Mouse (Mus musculus): Measurements from ENCODE around the gene Cldn24. TPM values are rescaled to one million over a fixed set of nuclear protein-coding genes. Genes with fewer than 3 reads are reported as not detected.

The Cldn24 gene
- polyA plus RNA-seq, 1 experiment: not detected

- no peak for TF ChIP-seq E2F4 (IDR thresholded peaks at IDR 0.05; ENCODE audit: insufficient read depth)
- Histone ChIP-seq H3ac (ENCODE audit: control insufficient read depth, insufficient read length) (no peak overlapping the region), H3K4me3 (no peak overlapping the region), H3K27me3 (ENCODE audit: control insufficient read depth, insufficient read depth, insufficient read length) (no peaks in the 10 kb centered on the region), H3K79me2 (ENCODE audit: control insufficient read depth, insufficient read depth) (no peaks in the 10 kb centered on the region), H3K4me2 (ENCODE audit: low read depth) (no peak overlapping the region), H3K36me3 (ENCODE audit: control insufficient read depth, insufficient read depth) (no peaks in the 10 kb centered on the region)
Observed at GRCm38 (mm10) chr8:47809970-47810665, 11.8 kb upstream of the Cldn24 start.

- Histone ChIP-seq H3K4me2 (ENCODE audit: low read depth) (no peak overlapping the region), H3K4me3 (no peak overlapping the region), H3K79me2 (ENCODE audit: control insufficient read depth, insufficient read depth) (no peaks in the 10 kb centered on the region), H3K27me3 (ENCODE audit: control insufficient read depth, insufficient read depth, insufficient read length) (no peaks in the 10 kb centered on the region), H3ac (ENCODE audit: control insufficient read depth, insufficient read length) (no peak overlapping the region), H3K36me3 (ENCODE audit: control insufficient read depth, insufficient read depth) (no peaks in the 10 kb centered on the region)
- no peak for TF ChIP-seq MYOG (IDR thresholded peaks at IDR 0.05; ENCODE audit: control insufficient read depth in 1 of 3, insufficient read depth in 1 of 3, insufficient read length in 2 of 3, low read depth in 2 of 3)
- TF ChIP-seq TCF3 (IDR thresholded peaks at IDR 0.05; ENCODE audit: insufficient read length, low read depth): no peak
- TF ChIP-seq MYOD1 (IDR thresholded peaks at IDR 0.05; ENCODE audit: control insufficient read depth in 1 of 3, insufficient read length in 2 of 3, low read depth in 2 of 3): no peak
- TF ChIP-seq SRF (IDR thresholded peaks at IDR 0.05; ENCODE audit: control insufficient read depth, insufficient read length, low read depth): no peak
- no peak for TF ChIP-seq REST (IDR thresholded peaks at IDR 0.05; ENCODE audit: insufficient read depth, insufficient read length)
- no peak for TF ChIP-seq CEBPB (IDR thresholded peaks at IDR 0.05; ENCODE audit: insufficient read depth, poor library complexity, severe bottlenecking)
- no peak for TF ChIP-seq USF1 (IDR thresholded peaks at IDR 0.05; ENCODE audit: low read depth)
- no peak for TF ChIP-seq POLR2A (IDR thresholded peaks at IDR 0.05; ENCODE audit: insufficient read length, low read depth)
Observed at GRCm38 (mm10) chr8:47810666-47811015, 11.3 kb upstream of the Cldn24 start.

GRCm38 (mm10) chr8:47811221-47811620 is 10.7 kb upstream of the Cldn24 start:
- TF ChIP-seq E2F4 (IDR thresholded peaks at IDR 0.05; ENCODE audit: insufficient read depth): no peak
- TF ChIP-seq USF1 (IDR thresholded peaks at IDR 0.05; ENCODE audit: low read depth): no peak
- no peak for TF ChIP-seq POLR2AphosphoS2 (IDR thresholded peaks at IDR 0.05; ENCODE audit: insufficient read length, low read depth)
- TF ChIP-seq TCF3 (IDR thresholded peaks at IDR 0.05; ENCODE audit: insufficient read length, low read depth): no peak
- TF ChIP-seq CEBPB (IDR thresholded peaks at IDR 0.05; ENCODE audit: insufficient read depth, poor library complexity, severe bottlenecking): no peak
- TF ChIP-seq MYOD1 (IDR thresholded peaks at IDR 0.05; ENCODE audit: control insufficient read depth in 1 of 3, insufficient read length in 2 of 3, low read depth in 2 of 3): no peak
- no peak for TF ChIP-seq MYOG (IDR thresholded peaks at IDR 0.05; ENCODE audit: control insufficient read depth in 1 of 3, insufficient read depth in 1 of 3, insufficient read length in 2 of 3, low read depth in 2 of 3)
- no peak for TF ChIP-seq MAX (IDR thresholded peaks at IDR 0.05; ENCODE audit: low read depth)
- no peak for TF ChIP-seq REST (IDR thresholded peaks at IDR 0.05; ENCODE audit: insufficient read depth, insufficient read length)
- no peak for TF ChIP-seq SRF (IDR thresholded peaks at IDR 0.05; ENCODE audit: control insufficient read depth, insufficient read length, low read depth)
- no peak for TF ChIP-seq POLR2A (IDR thresholded peaks at IDR 0.05; ENCODE audit: insufficient read length, low read depth)
- TF ChIP-seq TCF12 (IDR thresholded peaks at IDR 0.05; ENCODE audit: insufficient read depth, poor library complexity, severe bottlenecking): no peak
- Histone ChIP-seq H3K27me3 (ENCODE audit: control insufficient read depth, insufficient read depth, insufficient read length) (no peaks in the 10 kb centered on the region), H3K36me3 (ENCODE audit: control insufficient read depth, insufficient read depth) (no peaks in the 10 kb centered on the region), H3ac (ENCODE audit: control insufficient read depth, insufficient read length) (no peak overlapping the region), H3K4me3 (no peak overlapping the region), H3K4me2 (ENCODE audit: low read depth) (no peak overlapping the region), H3K79me2 (ENCODE audit: control insufficient read depth, insufficient read depth) (no peaks in the 10 kb centered on the region)

- TF ChIP-seq MAX (IDR thresholded peaks at IDR 0.05; ENCODE audit: low read depth): no peak
- no peak for TF ChIP-seq TCF3 (IDR thresholded peaks at IDR 0.05; ENCODE audit: insufficient read length, low read depth)
- TF ChIP-seq TCF12 (IDR thresholded peaks at IDR 0.05; ENCODE audit: insufficient read depth, poor library complexity, severe bottlenecking): no peak
- no peak for TF ChIP-seq REST (IDR thresholded peaks at IDR 0.05; ENCODE audit: insufficient read depth, insufficient read length)
- TF ChIP-seq POLR2A (IDR thresholded peaks at IDR 0.05; ENCODE audit: insufficient read length, low read depth): no peak
- TF ChIP-seq MYOD1 (IDR thresholded peaks at IDR 0.05; ENCODE audit: control insufficient read depth in 1 of 3, insufficient read length in 2 of 3, low read depth in 2 of 3): no peak
- no peak for TF ChIP-seq SRF (IDR thresholded peaks at IDR 0.05; ENCODE audit: control insufficient read depth, insufficient read length, low read depth)
- TF ChIP-seq MYOG (IDR thresholded peaks at IDR 0.05; ENCODE audit: control insufficient read depth in 1 of 3, insufficient read depth in 1 of 3, insufficient read length in 2 of 3, low read depth in 2 of 3): no peak
- TF ChIP-seq CEBPB (IDR thresholded peaks at IDR 0.05; ENCODE audit: insufficient read depth, poor library complexity, severe bottlenecking): no peak
- TF ChIP-seq USF1 (IDR thresholded peaks at IDR 0.05; ENCODE audit: low read depth): no peak
- no peak for TF ChIP-seq POLR2AphosphoS2 (IDR thresholded peaks at IDR 0.05; ENCODE audit: insufficient read length, low read depth)
- TF ChIP-seq E2F4 (IDR thresholded peaks at IDR 0.05; ENCODE audit: insufficient read depth): no peak
- Histone ChIP-seq H3ac (ENCODE audit: control insufficient read depth, insufficient read length) (no peak overlapping the region), H3K79me2 (ENCODE audit: control insufficient read depth, insufficient read depth) (no peaks in the 10 kb centered on the region), H3K4me3 (no peak overlapping the region), H3K36me3 (ENCODE audit: control insufficient read depth, insufficient read depth) (no peaks in the 10 kb centered on the region), H3K4me2 (ENCODE audit: low read depth) (no peak overlapping the region), H3K27me3 (ENCODE audit: control insufficient read depth, insufficient read depth, insufficient read length) (no peaks in the 10 kb centered on the region)
Observed at GRCm38 (mm10) chr8:47819034-47819433, 2.9 kb upstream of the Cldn24 start.

Measured in myocyte (in vitro differentiated cells).